Mouse (Mus musculus) forebrain, embryonic 11.5 days (tissue): ENCODE measurements around the gene Fam208a. TPM values are rescaled to one million over a fixed set of nuclear protein-coding genes. Genes with fewer than 3 reads are reported as not detected.

Experiments
- ATAC-seq: fragments of 200-750 bp; cut with Nextera tagmentation; replicated peaks from 2 replicates; pipeline ENCODE4 v1.8.0; 2017; ENCODE audit warnings: moderate TSS enrichment; ENCODE audit not compliant: low FRiP score
- DNase-seq: peaks from one replicate; pipeline ENCODE4 v3.0.0-alpha.2; 2017; ENCODE audit warnings: low spot score
- H3K27ac ChIP-seq: fragments of 300-500 bp; sonication (generic); 2 replicates; pipeline ENCODE4 v1.5.1; 2014; ENCODE audit warnings: low read depth, low read length
- H3K27me3 ChIP-seq: fragments of 300-500 bp; sonication (generic); 2 replicates; pipeline ENCODE4 v1.6.1; 2014; ENCODE audit warnings: mild to moderate bottlenecking, low read length, mixed read lengths; ENCODE audit not compliant: control insufficient read depth, insufficient read depth
- H3K36me3 ChIP-seq: fragments of 300-500 bp; sonication (generic); 2 replicates; pipeline ENCODE4 v1.6.1; 2014; ENCODE audit warnings: mild to moderate bottlenecking, low read length, moderate library complexity, mixed read lengths; ENCODE audit not compliant: control insufficient read depth, insufficient read depth
- H3K4me1 ChIP-seq: fragments of 300-500 bp; sonication (generic); replicated peaks from 2 replicates; pipeline ENCODE4 v1.6.1; 2014; ENCODE audit warnings: low read length, mixed read lengths; ENCODE audit not compliant: control insufficient read depth, insufficient read depth
- H3K4me2 ChIP-seq: fragments of 300-500 bp; sonication (generic); 2 replicates; pipeline ENCODE4 v1.6.1; 2014; ENCODE audit warnings: low read depth, mild to moderate bottlenecking, low read length, moderate library complexity, mixed read lengths; ENCODE audit not compliant: severe bottlenecking
- H3K4me3 ChIP-seq: fragments of 300-500 bp; sonication (generic); 2 replicates; pipeline ENCODE4 v1.5.1; 2014; ENCODE audit warnings: low read depth, low read length
- H3K9ac ChIP-seq: fragments of 300-500 bp; sonication (generic); 2 replicates; pipeline ENCODE4 v1.6.1; 2014; ENCODE audit warnings: low read length
- H3K9me3 ChIP-seq: fragments of 300-500 bp; sonication (generic); 2 replicates; pipeline ENCODE4 v1.6.1; 2016; ENCODE audit warnings: low read length, mixed read lengths; ENCODE audit not compliant: control insufficient read depth
- WGBS: fragments of 180-500 bp; shearing (Covaris S2); extraction: QIAGEN DNeasy Blood & Tissue Kit; methylation state at CpG from one replicate; pipeline ENCODE4 v1.1.7; 2014; 5-methylcytosine and 5-hydroxymethylcytosine counted together
- polyA plus RNA-seq: library from polyadenylated mRNA; unstranded; fragments of >200 nt; fragmentation: Nextera tagmentation; extraction: Ambion mirVana; gene quantifications from 2 replicates; pipeline ENCODE4 v1.2.1, GENCODE M21; 2014

Fam208a gene
- polyA plus RNA-seq, 1 experiment from 2014 or later, result 17.4 TPM

GRCm38 (mm10) chr14:27392660-27393059, 36.0 kb upstream of the Fam208a start:
- Histone ChIP-seq H3K9me3 (no peaks in the 10 kb centered on the region), H3K4me3 (no peak overlapping the region), H3K27ac (no peak overlapping the region), H3K36me3 (no peaks in the 10 kb centered on the region), H3K27me3 (no peaks in the 10 kb centered on the region), H3K4me1 (no peaks in the 10 kb centered on the region), H3K4me2 (no peak overlapping the region), H3K9ac (no peak overlapping the region)
- no peak for ATAC-seq
- WGBS, result 94% methylated on average over 2 of the region's 2 CpGs
- no peak for DNase-seq

- Histone ChIP-seq H3K27ac (no peak overlapping the region), H3K36me3 (no peaks in the 10 kb centered on the region), H3K4me2 (no peak overlapping the region), H3K27me3 (no peaks in the 10 kb centered on the region), H3K9ac (no peak overlapping the region), H3K9me3 (no peaks in the 10 kb centered on the region), H3K4me3 (no peak overlapping the region), H3K4me1 (no peaks in the 10 kb centered on the region)
- DNase-seq (no peak), ATAC-seq (no peak)
- WGBS, result 80% methylated on average over 10 of the region's 10 CpGs
Measured at GRCm38 (mm10) chr14:27393806-27394205, 34.8 kb upstream of the Fam208a start.

GRCm38 (mm10) chr14:27396424-27396823, 32.2 kb upstream of the Fam208a start:
- no peak overlapping the region for H3K9ac ChIP-seq
- no peaks in the 10 kb centered on the region for H3K27me3 ChIP-seq
- no peaks in the 10 kb centered on the region for H3K36me3 ChIP-seq
- no peak for DNase-seq
- 88% methylated on average over 7 of the region's 7 CpGs for WGBS
- no peak overlapping the region for H3K4me3 ChIP-seq
- H3K4me2 ChIP-seq, result no peak overlapping the region
- H3K4me1 ChIP-seq, result no peaks in the 10 kb centered on the region
- H3K9me3 ChIP-seq, result no peaks in the 10 kb centered on the region
- ATAC-seq, result no peak
- no peak overlapping the region for H3K27ac ChIP-seq

- no peak overlapping the region for H3K4me3 ChIP-seq
- H3K9me3 ChIP-seq, result no peaks in the 10 kb centered on the region
- H3K9ac ChIP-seq, result no peak overlapping the region
- H3K27ac ChIP-seq, result no peak overlapping the region
- H3K27me3 ChIP-seq, result no peaks in the 10 kb centered on the region
- H3K4me1 ChIP-seq, result no peaks in the 10 kb centered on the region
- DNase-seq, result no peak
- H3K4me2 ChIP-seq, result no peak overlapping the region
- 95% methylated on average over 6 of the region's 6 CpGs for WGBS
- no peak for ATAC-seq
- H3K36me3 ChIP-seq, result no peaks in the 10 kb centered on the region
Measured at GRCm38 (mm10) chr14:27397526-27397925, 31.1 kb upstream of the Fam208a start.

GRCm38 (mm10) chr14:27400495-27400894, 28.1 kb upstream of the Fam208a start:
- no peak overlapping the region for H3K9ac ChIP-seq
- DNase-seq, result no peak
- H3K9me3 ChIP-seq, result no peaks in the 10 kb centered on the region
- ATAC-seq, result no peak
- no peak overlapping the region for H3K4me2 ChIP-seq
- no peaks in the 10 kb centered on the region for H3K4me1 ChIP-seq
- H3K36me3 ChIP-seq, result no peaks in the 10 kb centered on the region
- H3K27ac ChIP-seq, result no peak overlapping the region
- 90% methylated on average over 6 of the region's 6 CpGs for WGBS
- no peak overlapping the region for H3K4me3 ChIP-seq
- no peaks in the 10 kb centered on the region for H3K27me3 ChIP-seq

- no peak overlapping the region for H3K27ac ChIP-seq
- no peak for ATAC-seq
- no peak overlapping the region for H3K4me2 ChIP-seq
- no peak overlapping the region for H3K4me3 ChIP-seq
- DNase-seq, result no peak
- H3K9ac ChIP-seq, result no peak overlapping the region
- no peaks in the 10 kb centered on the region for H3K4me1 ChIP-seq
- H3K36me3 ChIP-seq, result no peaks in the 10 kb centered on the region
- H3K9me3 ChIP-seq, result no peaks in the 10 kb centered on the region
- 89% methylated on average over 12 of the region's 12 CpGs for WGBS
- H3K27me3 ChIP-seq, result no peaks in the 10 kb centered on the region
Measured at GRCm38 (mm10) chr14:27401717-27402278, 26.8 kb upstream of the Fam208a start.

GRCm38 (mm10) chr14:27402332-27403250, 26.0 kb upstream of the Fam208a start:
- 89% methylated on average over 10 of the region's 10 CpGs for WGBS
- Histone ChIP-seq H3K9ac (no peak overlapping the region), H3K4me2 (no peak overlapping the region), H3K36me3 (no peaks in the 10 kb centered on the region), H3K27me3 (no peaks in the 10 kb centered on the region), H3K4me3 (no peak overlapping the region), H3K27ac (no peak overlapping the region), H3K4me1 (no peaks in the 10 kb centered on the region), H3K9me3 (no peaks in the 10 kb centered on the region)
- DNase-seq (no peak), ATAC-seq (no peak)

- Histone ChIP-seq H3K4me3 (no peak overlapping the region), H3K27me3 (no peaks in the 10 kb centered on the region), H3K27ac (no peak overlapping the region), H3K4me1 (no peaks in the 10 kb centered on the region), H3K9me3 (no peaks in the 10 kb centered on the region), H3K9ac (no peak overlapping the region), H3K4me2 (no peak overlapping the region), H3K36me3 (no peaks in the 10 kb centered on the region)
- DNase-seq (no peak), ATAC-seq (no peak)
- WGBS, result 94% methylated on average over 4 of the region's 4 CpGs
Measured at GRCm38 (mm10) chr14:27405452-27405851, 23.2 kb upstream of the Fam208a start.

GRCm38 (mm10) chr14:27405947-27406346, 22.7 kb upstream of the Fam208a start:
- Histone ChIP-seq H3K4me3 (no peak overlapping the region), H3K9ac (no peak overlapping the region), H3K27me3 (no peaks in the 10 kb centered on the region), H3K27ac (no peak overlapping the region), H3K36me3 (no peaks in the 10 kb centered on the region), H3K4me1 (no peaks in the 10 kb centered on the region), H3K4me2 (no peak overlapping the region), H3K9me3 (no peaks in the 10 kb centered on the region)
- ATAC-seq (no peak), DNase-seq (no peak)
- WGBS, result 90% methylated on average over 2 of the region's 2 CpGs
